Mouse (Mus musculus) MEL (cell line): Measurements from ENCODE around the gene Klhdc2. TPM values are rescaled to one million over a fixed set of nuclear protein-coding genes. Genes with fewer than 3 reads are reported as not detected.

Experiments
- DNase-seq: peaks from one replicate; pipeline ENCODE4 v3.0.0; 2011; ENCODE audit warnings: low read depth, low spot score
- H3K27ac ChIP-seq: 2 replicates; pipeline ENCODE4 v1.5.1; 2012; ENCODE audit warnings: low read depth, mild to moderate bottlenecking, control low read depth, low read length, moderate library complexity; ENCODE audit not compliant: control insufficient read depth
- H3K27me3 ChIP-seq, 2 experiments: fragments of 150-350 bp in 1 of 2; sonication (generic) in 1 of 2; 2 replicates each; pipeline ENCODE4 v1.6.1; 2012; ENCODE audit warnings: low read length in 2 of 2, mild to moderate bottlenecking in 2 of 2, improper control_type of control experiment in 1 of 2, moderate library complexity in 1 of 2; ENCODE audit not compliant: insufficient read depth in 2 of 2, control insufficient read depth in 1 of 2
- H3K36me3 ChIP-seq, 2 experiments: 2 replicates each; pipeline ENCODE4 v1.6.1; 2012 to 2014; ENCODE audit warnings: low read length in 2 of 2, improper control_type of control experiment in 1 of 2, inconsistent platforms in 1 of 2, mild to moderate bottlenecking in 1 of 2; ENCODE audit not compliant: insufficient read depth in 2 of 2, control insufficient read depth in 1 of 2
- H3K4me1 ChIP-seq, 2 experiments: fragments of 150-350 bp in 1 of 2; sonication (generic) in 1 of 2; 2 replicates each; pipeline ENCODE4 v1.6.1; 2012; ENCODE audit warnings: low read length in 2 of 2, improper control_type of control experiment in 1 of 2, mild to moderate bottlenecking in 1 of 2; ENCODE audit not compliant: insufficient read depth in 2 of 2, control insufficient read depth in 1 of 2
- H3K4me3 ChIP-seq, 2 experiments: fragments of 150-350 bp in 1 of 2; sonication (generic) in 1 of 2; 2 replicates each; pipeline ENCODE4 v1.5.1; 2012; ENCODE audit warnings: low read depth in 2 of 2, low read length in 2 of 2, mild to moderate bottlenecking in 2 of 2, moderate library complexity in 2 of 2, control low read depth in 1 of 2, improper control_type of control experiment in 1 of 2; ENCODE audit not compliant: control insufficient read depth in 1 of 2, insufficient read depth in 1 of 2
- H3K79me2 ChIP-seq: 2 replicates; pipeline ENCODE4 v1.6.1; 2012; ENCODE audit warnings: mild to moderate bottlenecking, low read length, moderate library complexity; ENCODE audit not compliant: control insufficient read depth, poor library complexity, insufficient read depth
- H3K9ac ChIP-seq: 2 replicates; pipeline ENCODE4 v1.6.1; 2012; ENCODE audit warnings: low read depth, mild to moderate bottlenecking, control low read depth, low read length, moderate library complexity; ENCODE audit not compliant: control insufficient read depth, poor library complexity, severe bottlenecking
- H3K9me3 ChIP-seq: fragments of 150-350 bp; sonication (generic); replicated peaks from 2 replicates; pipeline ENCODE4 v1.6.1; 2012; ENCODE audit warnings: mild to moderate bottlenecking, low read length, improper control_type of control experiment, moderate library complexity; ENCODE audit not compliant: insufficient read depth
- BHLHE40 ChIP-seq: IDR thresholded peaks from 2 replicates; pipeline ENCODE4 v1.6.1; 2012; ENCODE audit warnings: low read depth, mild to moderate bottlenecking, inconsistent platforms, low read length, improper control_type of control experiment, borderline replicate concordance
- CHD1 ChIP-seq: IDR thresholded peaks from 2 replicates; pipeline ENCODE4 v1.6.1; 2012; ENCODE audit warnings: low read depth, mild to moderate bottlenecking, inconsistent platforms, low read length, improper control_type of control experiment
- CHD2 ChIP-seq: IDR thresholded peaks from 2 replicates; pipeline ENCODE4 v1.6.1; 2011; ENCODE audit warnings: low read length, improper control_type of control experiment
- CTCF ChIP-seq, 3 experiments: IDR thresholded peaks in 2 of 3; conservative IDR thresholded peaks in 1 of 3; 2 replicates each; pipeline ENCODE4 v1.5.1; 2011 to 2012; ENCODE audit warnings: low read length in 3 of 3, low read depth in 2 of 3, mild to moderate bottlenecking in 2 of 3, improper control_type of control experiment in 1 of 3, inconsistent platforms in 1 of 3, mixed read lengths in 1 of 3, moderate library complexity in 1 of 3; ENCODE audit not compliant: control insufficient read depth in 1 of 3, insufficient read depth in 1 of 3, poor library complexity in 1 of 3, severe bottlenecking in 1 of 3
- E2F4 ChIP-seq: IDR thresholded peaks from 2 replicates; pipeline ENCODE4 v1.6.1; 2011; ENCODE audit warnings: low read depth, low read length, improper control_type of control experiment, borderline replicate concordance
- EP300 ChIP-seq, 2 experiments: IDR thresholded peaks; 2 replicates each; pipeline ENCODE4 v1.6.1; 2011; ENCODE audit warnings: improper control_type of control experiment in 2 of 2, low read length in 2 of 2, low read depth in 1 of 2, mild to moderate bottlenecking in 1 of 2
- GABPA ChIP-seq: IDR thresholded peaks from 2 replicates; pipeline ENCODE4 v1.6.1; 2012; ENCODE audit warnings: low read depth, mild to moderate bottlenecking, inconsistent platforms, low read length, improper control_type of control experiment, moderate library complexity
- GATA1 ChIP-seq: IDR thresholded peaks from 2 replicates; pipeline ENCODE4 v1.6.1; 2011; ENCODE audit warnings: low read depth, low read length, improper control_type of control experiment
- HCFC1 ChIP-seq: IDR thresholded peaks from 2 replicates; pipeline ENCODE4 v1.6.1; 2012; ENCODE audit warnings: low read depth, mild to moderate bottlenecking, inconsistent platforms, low read length, improper control_type of control experiment, moderate library complexity
- KAT2A ChIP-seq: conservative IDR thresholded peaks from 2 replicates; pipeline ENCODE4 v1.6.1; 2012; ENCODE audit warnings: low read depth, low read length, improper control_type of control experiment, inconsistent platforms
- MAFK ChIP-seq: IDR thresholded peaks from 2 replicates; pipeline ENCODE4 v1.6.1; 2011; ENCODE audit warnings: low read depth, mild to moderate bottlenecking, low read length, improper control_type of control experiment, borderline replicate concordance
- MAZ ChIP-seq: IDR thresholded peaks from 2 replicates; pipeline ENCODE4 v1.6.1; 2012; ENCODE audit warnings: low read depth, mild to moderate bottlenecking, inconsistent platforms, low read length, improper control_type of control experiment
- MEF2A ChIP-seq: IDR thresholded peaks from 2 replicates; pipeline ENCODE4 v1.6.1; 2014; ENCODE audit warnings: low read depth, mild to moderate bottlenecking, inconsistent platforms, low read length, improper control_type of control experiment; ENCODE audit not compliant: poor library complexity, insufficient replicate concordance, severe bottlenecking; ENCODE audit errors: extremely low read depth
- MXI1 ChIP-seq: IDR thresholded peaks from 2 replicates; pipeline ENCODE4 v1.6.1; 2011; ENCODE audit warnings: mild to moderate bottlenecking, low read depth, low read length, improper control_type of control experiment
- MYB ChIP-seq: IDR thresholded peaks from 2 replicates; pipeline ENCODE4 v1.6.1; 2011; ENCODE audit warnings: mild to moderate bottlenecking, low read depth, low read length, improper control_type of control experiment
- MYC ChIP-seq: IDR thresholded peaks from 2 replicates; pipeline ENCODE4 v1.6.1; 2011; ENCODE audit warnings: low read depth, mild to moderate bottlenecking, low read length, improper control_type of control experiment, moderate library complexity
- NELFE ChIP-seq: IDR thresholded peaks from 2 replicates; pipeline ENCODE4 v1.6.1; 2011; ENCODE audit warnings: low read depth, low read length, improper control_type of control experiment
- NRF1 ChIP-seq: IDR thresholded peaks from 2 replicates; pipeline ENCODE4 v1.6.1; 2014; ENCODE audit warnings: low read depth, mild to moderate bottlenecking, inconsistent platforms, low read length, improper control_type of control experiment, moderate library complexity; ENCODE audit not compliant: poor library complexity, insufficient read depth, severe bottlenecking
- POLR2AphosphoS5 ChIP-seq: IDR thresholded peaks from 2 replicates; pipeline ENCODE4 v1.6.1; 2012; ENCODE audit warnings: low read depth, borderline replicate concordance, mild to moderate bottlenecking, inconsistent platforms, low read length, moderate library complexity, mixed read lengths
- RAD21 ChIP-seq: IDR thresholded peaks from 2 replicates; pipeline ENCODE4 v1.6.1; 2011; ENCODE audit warnings: mild to moderate bottlenecking, low read depth, low read length, improper control_type of control experiment
- SMC3 ChIP-seq: IDR thresholded peaks from 2 replicates; pipeline ENCODE4 v1.6.1; 2011; ENCODE audit warnings: low read depth, low read length, improper control_type of control experiment
- TBP ChIP-seq: IDR thresholded peaks from 2 replicates; pipeline ENCODE4 v1.8.0; 2011; ENCODE audit warnings: low read depth, low read length, improper control_type of control experiment
- TCF12 ChIP-seq: IDR thresholded peaks from 2 replicates; pipeline ENCODE4 v1.6.1; 2014; ENCODE audit warnings: low read depth, mild to moderate bottlenecking, inconsistent platforms, low read length, improper control_type of control experiment, moderate library complexity
- UBTF ChIP-seq: IDR thresholded peaks from 2 replicates; pipeline ENCODE4 v1.6.1; 2012; ENCODE audit warnings: low read depth, mild to moderate bottlenecking, inconsistent platforms, low read length, improper control_type of control experiment, moderate library complexity, borderline replicate concordance; ENCODE audit not compliant: insufficient read depth
- USF1 ChIP-seq: IDR thresholded peaks from 2 replicates; pipeline ENCODE4 v1.6.1; 2014; ENCODE audit warnings: low read depth, mild to moderate bottlenecking, inconsistent platforms, low read length, improper control_type of control experiment, moderate library complexity
- USF2 ChIP-seq, 2 experiments: IDR thresholded peaks; 2 replicates each; pipeline ENCODE4 v1.6.1; 2011 to 2012; ENCODE audit warnings: improper control_type of control experiment in 2 of 2, low read length in 2 of 2, borderline replicate concordance in 1 of 2, inconsistent platforms in 1 of 2, low read depth in 1 of 2, mild to moderate bottlenecking in 1 of 2; ENCODE audit not compliant: insufficient read depth in 1 of 2
- ZC3H11A ChIP-seq: IDR thresholded peaks from 2 replicates; pipeline ENCODE4 v1.6.1; 2012; ENCODE audit warnings: low read depth, mild to moderate bottlenecking, inconsistent platforms, low read length, improper control_type of control experiment
- ZMIZ1 ChIP-seq: IDR thresholded peaks from 2 replicates; pipeline ENCODE4 v1.6.1; 2012; ENCODE audit warnings: low read depth, mild to moderate bottlenecking, inconsistent platforms, low read length, improper control_type of control experiment, moderate library complexity
- ZNF384 ChIP-seq: IDR thresholded peaks from 2 replicates; pipeline ENCODE4 v1.6.1; 2012; ENCODE audit warnings: low read depth, mild to moderate bottlenecking, inconsistent platforms, low read length, improper control_type of control experiment
- polyA plus RNA-seq, 2 experiments: library from polyadenylated mRNA; stranded (reverse) in 1 of 2; unstranded in 1 of 2; fragments of >175 nt in 1 of 2; fragments of >200 nt in 1 of 2; gene quantifications; 2 replicates each; pipeline versions ENCODE4 v1.2.1 to v1.2.4; 2012; ENCODE audit warnings: low replicate concordance in 2 of 2, low read depth in 1 of 2; ENCODE audit not compliant: insufficient read length in 2 of 2, insufficient read depth in 1 of 2, missing spikeins in 1 of 2
- total RNA-seq: library from RNA; depleted of rRNA; stranded (reverse); fragments of 300-350 nt; gene quantifications from 2 replicates; pipeline ENCODE4 v1.2.3, GENCODE M21; 2012

The Klhdc2 gene
- total and polyA plus RNA-seq, 3 experiments = 48.5 to 154 (median 51.7) TPM

GRCm38 (mm10) chr12:69351685-69352084 is 55.2 kb downstream of the Klhdc2 start:
- Histone ChIP-seq H3K27ac (no peak overlapping the region), H3K27me3 (no peaks in the 10 kb centered on the region), H3K9ac (no peak overlapping the region), H3K4me1 (peaks cover 0 to 5% of the 10 kb centered on the region in 2 experiments; a peak in 3 of 4 replicates), H3K4me3 (no peak overlapping the region), H3K79me2 (peaks cover 12% of the 10 kb centered on the region), H3K9me3 (no peaks in the 10 kb centered on the region), H3K36me3 (peaks cover 8 to 30% of the 10 kb centered on the region in 2 experiments)
- peak; percentile 53 for DNase-seq
- TF ChIP-seq GABPA (no peak), MAZ (no peak), ZC3H11A (peak; percentile 36; the same call in 1 of the 2 replicates), E2F4 (no peak), MEF2A (no peak), CHD1 (no peak), TCF12 (no peak), CTCF (IDR thresholded peaks at IDR 0.05 in 2 of 3, conservative IDR thresholded peaks at IDR 0.05 in 1 of 3; ENCODE audit: control insufficient read depth in 1 of 3, insufficient read depth in 1 of 3, low read depth in 2 of 3, low read length in 3 of 3, poor library complexity in 1 of 3, severe bottlenecking in 1 of 3) (peak in 2 of 3 experiments; percentile 12 to 62; a peak in 2 of 6 replicates), UBTF (no peak), GATA1 (no peak), HCFC1 (no peak), EP300 (IDR thresholded peaks at IDR 0.05; ENCODE audit: low read depth in 1 of 2, low read length in 2 of 2) (no peak), ZMIZ1 (no peak), USF2 (IDR thresholded peaks at IDR 0.05; ENCODE audit: borderline replicate concordance in 1 of 2, insufficient read depth in 1 of 2, low read depth in 1 of 2, low read length in 2 of 2) (no peak), NRF1 (no peak), KAT2A (no peak), MYC (peak; percentile 85), RAD21 (peak; percentile 32), MYB (no peak), CHD2 (no peak), SMC3 (peak; percentile 49), ZNF384 (no peak), USF1 (no peak), POLR2AphosphoS5 (no peak), TBP (no peak), BHLHE40 (no peak), MXI1 (0 out of 2 replicates have a peak, but pooled peaks have one; percentile 27), NELFE (no peak), MAFK (no peak)
